Mouse (Mus musculus) MEL (cell line): ENCODE results near the gene Slc16a11.

ENCODE experiments used
- CHD2 ChIP-seq: IDR thresholded peaks from 2 replicates; pipeline ENCODE4 v1.6.1; 2011; ENCODE audit warnings: low read length, improper control_type of control experiment
- EP300 ChIP-seq, 2 experiments: IDR thresholded peaks; 2 replicates each; pipeline ENCODE4 v1.6.1; 2011; ENCODE audit warnings: improper control_type of control experiment in 2 of 2, low read length in 2 of 2, low read depth in 1 of 2, mild to moderate bottlenecking in 1 of 2
- USF2 ChIP-seq, 2 experiments: IDR thresholded peaks; 2 replicates each; pipeline ENCODE4 v1.6.1; 2011 to 2012; ENCODE audit warnings: improper control_type of control experiment in 2 of 2, low read length in 2 of 2, borderline replicate concordance in 1 of 2, inconsistent platforms in 1 of 2, low read depth in 1 of 2, mild to moderate bottlenecking in 1 of 2; ENCODE audit not compliant: insufficient read depth in 1 of 2
- ZNF384 ChIP-seq: IDR thresholded peaks from 2 replicates; pipeline ENCODE4 v1.6.1; 2012; ENCODE audit warnings: low read depth, mild to moderate bottlenecking, inconsistent platforms, low read length, improper control_type of control experiment

GRCm38 (mm10) chr11:70220323-70220722, 7.8 kb downstream of the Slc16a11 start:
- TF ChIP-seq USF2 (IDR thresholded peaks at IDR 0.05; ENCODE audit: borderline replicate concordance in 1 of 2, insufficient read depth in 1 of 2, low read depth in 1 of 2, low read length in 2 of 2), result no peak
- no peak for TF ChIP-seq CHD2
- TF ChIP-seq EP300 (IDR thresholded peaks at IDR 0.05; ENCODE audit: low read depth in 1 of 2, low read length in 2 of 2), result no peak
- TF ChIP-seq ZNF384, result no peak
